Mouse (Mus musculus) G1E (cell line): Measurements from ENCODE around the gene 4931428L18Rik.

Experiments
- CTCF ChIP-seq: IDR thresholded peaks from 2 replicates; pipeline ENCODE4 v1.5.1; 2012; ENCODE audit warnings: low read depth, low read length, inconsistent platforms, mixed read lengths
- GATA1 ChIP-seq: IDR thresholded peaks from 2 replicates; pipeline ENCODE4 v1.6.1; 2012; ENCODE audit warnings: borderline replicate concordance, low read length, inconsistent platforms, mixed read lengths
- GATA2 ChIP-seq: IDR thresholded peaks from 2 replicates; pipeline ENCODE4 v1.6.1; 2012; ENCODE audit warnings: low read depth, low read length, inconsistent platforms, borderline replicate concordance
- POLR2AphosphoS5 ChIP-seq: IDR thresholded peaks from 2 replicates; pipeline ENCODE4 v1.6.1; 2012; ENCODE audit warnings: low read depth, low read length, inconsistent platforms; ENCODE audit not compliant: insufficient replicate concordance
- TAL1 ChIP-seq: conservative IDR thresholded peaks from 2 replicates; pipeline ENCODE4 v1.6.1; 2012; ENCODE audit warnings: low read depth, low read length, inconsistent platforms, mixed read lengths

DNA sequence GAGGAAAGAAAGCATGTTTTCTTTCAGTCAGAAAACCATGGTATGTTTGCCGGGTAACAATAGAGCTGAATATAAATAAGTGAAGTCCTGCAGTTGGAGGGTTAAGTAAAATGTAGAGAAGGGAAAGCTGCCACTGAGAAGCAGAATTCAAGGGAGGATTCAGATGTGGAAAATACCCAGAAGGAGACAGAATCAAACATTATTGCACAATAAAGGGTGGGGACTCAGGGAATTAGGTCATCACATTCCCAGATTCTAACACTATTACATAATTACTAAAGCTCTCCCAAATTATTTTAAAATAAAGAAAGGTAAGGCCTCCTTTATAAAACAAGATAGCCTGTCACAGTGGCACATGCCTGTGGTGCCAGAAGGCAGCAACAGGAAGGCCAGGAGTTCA lies 128.5 kb downstream of the 4931428L18Rik start:
- no peak for TF ChIP-seq TAL1
- no peak for TF ChIP-seq CTCF
- TF ChIP-seq GATA1 = no peak
- no peak for TF ChIP-seq POLR2AphosphoS5
- TF ChIP-seq GATA2 = no peak
